Mouse (Mus musculus): ENCODE measurements at regions not wholly inside any gene's neighbourhood (a gene's known extent, or its start where the extent isn't known, plus 50 kb on each side); places are given as distances from the start of the nearest gene placed in this dataset.

- no peak for TF ChIP-seq CTCF (IDR thresholded peaks at IDR 0.05; ENCODE audit: low read depth)
- TF ChIP-seq EP300 (IDR thresholded peaks at IDR 0.05; ENCODE audit: low read depth): no peak
Measured at GRCm38 (mm10) chr17:7608046-7608445, 219.1 kb downstream of the Fndc1 start.

Measured in liver, postnatal 0 days (tissue).